Mouse (Mus musculus) MEL (cell line): Measurements from ENCODE around the gene Psmb11.

Experiments
- CHD2 ChIP-seq: IDR thresholded peaks from 2 replicates; pipeline ENCODE4 v1.6.1; 2011; ENCODE audit warnings: low read length, improper control_type of control experiment
- CTCF ChIP-seq, 3 experiments: IDR thresholded peaks in 2 of 3; conservative IDR thresholded peaks in 1 of 3; 2 replicates each; pipeline ENCODE4 v1.5.1; 2011 to 2012; ENCODE audit warnings: low read length in 3 of 3, low read depth in 2 of 3, mild to moderate bottlenecking in 2 of 3, improper control_type of control experiment in 1 of 3, inconsistent platforms in 1 of 3, mixed read lengths in 1 of 3, moderate library complexity in 1 of 3; ENCODE audit not compliant: control insufficient read depth in 1 of 3, insufficient read depth in 1 of 3, poor library complexity in 1 of 3, severe bottlenecking in 1 of 3
- E2F4 ChIP-seq: IDR thresholded peaks from 2 replicates; pipeline ENCODE4 v1.6.1; 2011; ENCODE audit warnings: low read depth, low read length, improper control_type of control experiment, borderline replicate concordance
- EP300 ChIP-seq, 2 experiments: IDR thresholded peaks; 2 replicates each; pipeline ENCODE4 v1.6.1; 2011; ENCODE audit warnings: improper control_type of control experiment in 2 of 2, low read length in 2 of 2, low read depth in 1 of 2, mild to moderate bottlenecking in 1 of 2
- GATA1 ChIP-seq: IDR thresholded peaks from 2 replicates; pipeline ENCODE4 v1.6.1; 2011; ENCODE audit warnings: low read depth, low read length, improper control_type of control experiment
- HCFC1 ChIP-seq: IDR thresholded peaks from 2 replicates; pipeline ENCODE4 v1.6.1; 2012; ENCODE audit warnings: low read depth, mild to moderate bottlenecking, inconsistent platforms, low read length, improper control_type of control experiment, moderate library complexity
- MAFK ChIP-seq: IDR thresholded peaks from 2 replicates; pipeline ENCODE4 v1.6.1; 2011; ENCODE audit warnings: low read depth, mild to moderate bottlenecking, low read length, improper control_type of control experiment, borderline replicate concordance
- POLR2A ChIP-seq, 2 experiments: IDR thresholded peaks; 2 replicates each; pipeline ENCODE4 v1.6.1; 2011 to 2012; ENCODE audit warnings: low read length in 2 of 2, mild to moderate bottlenecking in 2 of 2, control low read depth in 1 of 2, improper control_type of control experiment in 1 of 2, low read depth in 1 of 2, moderate library complexity in 1 of 2; ENCODE audit not compliant: control insufficient read depth in 1 of 2, insufficient read depth in 1 of 2, poor library complexity in 1 of 2
- RCOR1 ChIP-seq: IDR thresholded peaks from 2 replicates; pipeline ENCODE4 v1.6.1; 2012; ENCODE audit warnings: low read depth, mild to moderate bottlenecking, inconsistent platforms, low read length, improper control_type of control experiment
- SMC3 ChIP-seq: IDR thresholded peaks from 2 replicates; pipeline ENCODE4 v1.6.1; 2011; ENCODE audit warnings: low read depth, low read length, improper control_type of control experiment
- TCF12 ChIP-seq: IDR thresholded peaks from 2 replicates; pipeline ENCODE4 v1.6.1; 2014; ENCODE audit warnings: low read depth, mild to moderate bottlenecking, inconsistent platforms, low read length, improper control_type of control experiment, moderate library complexity
- UBTF ChIP-seq: IDR thresholded peaks from 2 replicates; pipeline ENCODE4 v1.6.1; 2012; ENCODE audit warnings: low read depth, mild to moderate bottlenecking, inconsistent platforms, low read length, improper control_type of control experiment, moderate library complexity, borderline replicate concordance; ENCODE audit not compliant: insufficient read depth
- ZNF384 ChIP-seq: IDR thresholded peaks from 2 replicates; pipeline ENCODE4 v1.6.1; 2012; ENCODE audit warnings: low read depth, mild to moderate bottlenecking, inconsistent platforms, low read length, improper control_type of control experiment

GRCm38 (mm10) chr14:54616226-54616825, 4.9 kb upstream of the Psmb11 start:
- TF ChIP-seq RCOR1: no peak
- no peak for TF ChIP-seq UBTF
- no peak for TF ChIP-seq POLR2A (IDR thresholded peaks at IDR 0.05; ENCODE audit: control insufficient read depth in 1 of 2, insufficient read depth in 1 of 2, low read depth in 1 of 2, low read length in 2 of 2, poor library complexity in 1 of 2)
- no peak for TF ChIP-seq HCFC1
- TF ChIP-seq ZNF384: no peak
- no peak for TF ChIP-seq CHD2
- TF ChIP-seq GATA1: no peak
- no peak for TF ChIP-seq SMC3
- no peak for TF ChIP-seq MAFK
- TF ChIP-seq CTCF (IDR thresholded peaks at IDR 0.05 in 2 of 3, conservative IDR thresholded peaks at IDR 0.05 in 1 of 3; ENCODE audit: control insufficient read depth in 1 of 3, insufficient read depth in 1 of 3, low read depth in 2 of 3, low read length in 3 of 3, poor library complexity in 1 of 3, severe bottlenecking in 1 of 3): no peak
- TF ChIP-seq TCF12: no peak
- TF ChIP-seq EP300 (IDR thresholded peaks at IDR 0.05; ENCODE audit: low read depth in 1 of 2, low read length in 2 of 2): no peak
- TF ChIP-seq E2F4: no peak
